Mouse (Mus musculus): Measurements from ENCODE around the gene Arhgef10l.

DNA sequence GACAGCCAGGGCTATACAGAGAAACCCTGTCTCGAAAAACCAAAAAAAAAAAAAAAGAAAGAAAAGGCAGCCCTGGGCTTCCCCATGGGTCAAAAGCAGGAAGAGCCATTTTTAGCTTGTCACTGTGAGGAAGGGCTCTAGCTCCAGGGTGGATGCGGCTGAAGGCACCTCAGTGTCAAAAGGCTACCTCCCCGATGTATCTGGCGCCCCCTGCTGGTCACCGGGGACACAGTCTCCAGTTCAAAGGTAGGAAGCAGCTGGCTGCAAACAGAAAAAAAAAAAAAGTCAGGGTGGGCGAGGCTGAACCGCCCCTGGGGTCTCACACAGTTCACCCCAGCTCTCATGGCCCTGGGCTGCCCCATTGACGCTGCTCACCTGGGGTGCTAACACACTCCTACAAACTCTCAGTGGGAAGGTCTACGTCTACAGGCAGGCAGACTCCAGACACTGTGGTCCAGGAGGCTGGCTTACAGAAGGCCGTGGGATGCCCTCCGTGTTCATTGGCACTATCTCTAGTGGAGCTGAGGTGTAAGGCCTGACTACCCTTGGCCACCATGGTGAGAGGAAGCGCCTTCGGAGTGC, 8.6 kb upstream of the Arhgef10l start:
- peak; percentile 78 for TF ChIP-seq CTCF (IDR thresholded peaks at IDR 0.05; ENCODE audit: low read depth, low read length)
- no peak for TF ChIP-seq POLR2A (IDR thresholded peaks at IDR 0.05; ENCODE audit: borderline replicate concordance, low read depth, low read length)
